Mouse (Mus musculus) erythroid progenitor cell, adult 5-6 weeks (primary cell): ENCODE data around the gene Ttc23l. TPM values are rescaled to one million over a fixed set of nuclear protein-coding genes. Genes with fewer than 3 reads are reported as not detected.

Experiments
- total RNA-seq, 2 experiments: library from RNA; stranded (forward) in 1 of 2; stranded (reverse) in 1 of 2; fragments of 150-400 nt in 1 of 2; fragments of 186-747, 209-891 nt in 1 of 2; gene quantifications; 2 replicates each; pipeline versions ENCODE4 v1.2.3 to v1.2.4; 2015 to 2017; ENCODE audit warnings: low replicate concordance in 2 of 2

The Ttc23l gene
- total RNA-seq, 2 experiments from 2014 or later = not detected

Other genes starting within 250 kb of the Ttc23l start
- gene Gm21973, start 233.3 kb downstream of the Ttc23l start, total RNA-seq (2015; ENCODE audit: low replicate concordance) = not detected in 2 replicates
- not detected in 2 replicates for gene Gm21973, start 233.3 kb downstream of the Ttc23l start, total RNA-seq (2017; ENCODE audit: low replicate concordance)
- gene Agxt2, start 200.1 kb downstream of the Ttc23l start, total RNA-seq (2015; ENCODE audit: low replicate concordance) = not detected in 2 replicates
- not detected in 2 replicates for gene Agxt2, start 200.1 kb downstream of the Ttc23l start, total RNA-seq (2017; ENCODE audit: low replicate concordance)
- 10.8 and 20.5 TPM in 2 replicates for gene Dnajc21, start 88.2 kb downstream of the Ttc23l start, total RNA-seq (2015; ENCODE audit: low replicate concordance)
- 15.2 and 15.8 TPM in 2 replicates for gene Dnajc21, start 88.2 kb downstream of the Ttc23l start, total RNA-seq (2017; ENCODE audit: low replicate concordance)
- 12.6 and 20.1 TPM in 2 replicates for gene Brix1, start 72.7 kb downstream of the Ttc23l start, total RNA-seq (2015; ENCODE audit: low replicate concordance)
- 10.0 and 11.1 TPM in 2 replicates for gene Brix1, start 72.7 kb downstream of the Ttc23l start, total RNA-seq (2017; ENCODE audit: low replicate concordance)
- gene Rad1, start 72.7 kb downstream of the Ttc23l start, total RNA-seq (2015; ENCODE audit: low replicate concordance) = 12.6 and 15.9 TPM in 2 replicates
- 5.4 and 11.6 TPM in 2 replicates for gene Rad1, start 72.7 kb downstream of the Ttc23l start, total RNA-seq (2017; ENCODE audit: low replicate concordance)
- gene Rai14, start 156.0 kb upstream of the Ttc23l start, total RNA-seq (2015; ENCODE audit: low replicate concordance) = 0.84 and 1.4 TPM in 2 replicates
- 1.3 and 2.5 TPM in 2 replicates for gene Rai14, start 156.0 kb upstream of the Ttc23l start, total RNA-seq (2017; ENCODE audit: low replicate concordance)